Mouse (Mus musculus) activated CD4-positive, CD25-positive, alpha-beta regulatory T cell, adult 4 months (primary cell): ENCODE results near the gene Exosc7. TPM values are rescaled to one million over a fixed set of nuclear protein-coding genes. Genes with fewer than 3 reads are reported as not detected.

Experiments
- polyA plus RNA-seq, 2 experiments: library from polyadenylated mRNA; unstranded; fragments of 100-300 nt; shearing (Covaris generic); gene quantifications; one replicate each; pipeline ENCODE4 v1.2.1; 2017

Gene Exosc7
- polyA plus RNA-seq, 2 experiments from 2014 or later: 85.5 to 95.0 TPM

Other genes starting within 250 kb of the Exosc7 start
- gene Zfp445, start 247.2 kb upstream of the Exosc7 start, polyA plus RNA-seq: 10 to 100 TPM; 23.7 to 38.9 TPM
- gene Zkscan7, start 227.5 kb upstream of the Exosc7 start, polyA plus RNA-seq: 1 to 10 TPM; 1.4 to 6.6 TPM
- gene Zfp105, start 190.1 kb upstream of the Exosc7 start, polyA plus RNA-seq: not detected
- gene 1110059G10Rik, start 162.2 kb upstream of the Exosc7 start, polyA plus RNA-seq: 10 to 100 TPM; 21.0 to 32.6 TPM
- gene Kif15, start 162.2 kb upstream of the Exosc7 start, polyA plus RNA-seq: 10 to 100 TPM; 16.8 to 19.3 TPM
- 10 to 100 TPM; 18.0 to 18.3 TPM for gene Tmem42, start 91.9 kb upstream of the Exosc7 start, polyA plus RNA-seq
- gene Tgm4, start 78.5 kb upstream of the Exosc7 start, polyA plus RNA-seq: 1 to 10 TPM in 1 of 2 experiments, not detected in 1; 1.4 TPM
- 10 to 100 TPM; 13.6 to 19.3 TPM for gene Zdhhc3, start within 50 bp of the Exosc7 start, polyA plus RNA-seq
- gene Clec3b, start 37.7 kb downstream of the Exosc7 start, polyA plus RNA-seq: not detected
- under 1 TPM; 0.57 to 0.97 TPM for gene Cdcp1, start 102.8 kb downstream of the Exosc7 start, polyA plus RNA-seq
- 1 to 10 TPM in 1 of 2 experiments, under 1 TPM in 1; 0.46 to 1.2 TPM for gene Tmem158, start 147.5 kb downstream of the Exosc7 start, polyA plus RNA-seq